ENCODE assay signal across 8 mouse cellular contexts in the genomic region with DNA sequence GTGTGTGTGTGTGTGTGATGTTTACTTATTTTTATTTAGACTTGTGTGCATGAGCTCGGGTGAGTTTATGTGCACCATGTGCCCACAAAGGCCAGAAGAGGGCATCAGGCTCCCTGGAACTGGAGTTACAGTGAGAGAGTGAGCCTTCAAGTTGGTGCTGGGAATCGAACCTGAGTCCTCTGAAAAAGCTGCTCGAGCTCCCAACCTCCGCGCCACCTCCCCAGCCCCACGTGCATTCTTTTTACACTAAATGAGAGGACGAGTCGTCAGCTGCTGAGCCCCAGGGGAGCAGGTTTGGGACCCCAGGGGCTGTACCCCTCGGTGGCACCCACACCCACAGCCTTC. TPM values are rescaled to one million over a fixed set of nuclear protein-coding genes. Genes with fewer than 3 reads are reported as not detected.
DNase-seq lines count a peak whose midpoint lies in the region; ATAC-seq lines count a peak whose summit lies in the region.

No protein-coding gene starts in this region.

- H3K36me3 ChIP-seq in heart, embryonic 12.5 days: peaks cover 22% of the 10 kb centered on the region
- H3K36me3 ChIP-seq in forebrain, embryonic 12.5 days (replicated peaks): peaks cover 18% of the 10 kb centered on the region
- H3K36me3 ChIP-seq in liver, embryonic 16.5 days (ENCODE audit: control insufficient read depth, insufficient read depth): peaks cover 3% of the 10 kb centered on the region; the same call in 1 of the 2 replicates

- H3K27me3 ChIP-seq in heart, embryonic 12.5 days (replicated peaks): no peaks in the 10 kb centered on the region
- H3K27me3 ChIP-seq in forebrain, embryonic 12.5 days: no peaks in the 10 kb centered on the region
- no peaks in the 10 kb centered on the region for H3K27me3 ChIP-seq in liver, embryonic 16.5 days (ENCODE audit: control insufficient read depth, insufficient read depth, low read depth, low read length)

- peak overlapping the region; percentile 92 for H3K4me3 ChIP-seq in heart, embryonic 12.5 days
- H3K4me3 ChIP-seq in forebrain, embryonic 12.5 days (replicated peaks): peak overlapping the region; percentile 87
- H3K4me3 ChIP-seq in liver, embryonic 16.5 days (ENCODE audit: low read depth, low read length): peak overlapping the region; percentile 79

- no peak for DNase-seq in heart, adult 11 months
- DNase-seq in spleen, postnatal 14 days (ENCODE audit: low spot score in 2 of 2): no peak
- DNase-seq in cerebellum, postnatal 25 days: no peak

- peak overlapping the region; percentile 74 for H3K27ac ChIP-seq in heart, embryonic 12.5 days (ENCODE audit: poor library complexity, severe bottlenecking)
- H3K27ac ChIP-seq in forebrain, embryonic 12.5 days: peak overlapping the region; percentile 85
- H3K27ac ChIP-seq in liver, embryonic 16.5 days (ENCODE audit: low read length): peak overlapping the region; percentile 73

- WGBS in heart, embryonic 12.5 days: 4% methylated on average over 9 of the region's 9 CpGs
- whole genome bisulfite sequencing in forebrain, embryonic 12.5 days: 6% methylated on average over 9 of the region's 9 CpGs
- WGBS in liver, embryonic 16.5 days (ENCODE audit: insufficient replicate concordance): 1% methylated on average over 9 of the region's 9 CpGs

- H3K9ac ChIP-seq in heart, embryonic 12.5 days: peak overlapping the region; percentile 92
- peak overlapping the region; percentile 86 for H3K9ac ChIP-seq in forebrain, embryonic 12.5 days
- H3K9ac ChIP-seq in liver, embryonic 16.5 days (ENCODE audit: low read depth, low read length): peak overlapping the region; percentile 83

- no peaks in the 10 kb centered on the region for H3K9me3 ChIP-seq in heart, embryonic 12.5 days (replicated peaks)
- H3K9me3 ChIP-seq in forebrain, embryonic 12.5 days: no peaks in the 10 kb centered on the region
- no peaks in the 10 kb centered on the region for H3K9me3 ChIP-seq in liver, embryonic 16.5 days (replicated peaks; ENCODE audit: control insufficient read depth, low read length)

- no peak for ATAC-seq in heart, embryonic 12.5 days (ENCODE audit: insufficient number of reproducible peaks, low FRiP score)
- ATAC-seq in CD4-positive, CD25-positive, alpha-beta regulatory T cell, adult 4 months: peak; percentile 12
- no peak for ATAC-seq in forebrain, embryonic 12.5 days (ENCODE audit: low FRiP score)
- ATAC-seq in liver, embryonic 16.5 days (ENCODE audit: low read depth): no peak
- no peak for ATAC-seq in cerebellum, adult (ENCODE audit: insufficient number of reproducible peaks, low FRiP score, low TSS enrichment)

- H3K4me2 ChIP-seq in heart, embryonic 12.5 days: peak overlapping the region; percentile 88
- peak overlapping the region; percentile 70 for H3K4me2 ChIP-seq in forebrain, embryonic 12.5 days
- H3K4me2 ChIP-seq in liver, embryonic 16.5 days (ENCODE audit: low read depth, low read length): peak overlapping the region; percentile 78

- H3K4me1 ChIP-seq in heart, embryonic 12.5 days (replicated peaks): peaks cover 37% of the 10 kb centered on the region
- peaks cover 36% of the 10 kb centered on the region for H3K4me1 ChIP-seq in forebrain, embryonic 12.5 days
- H3K4me1 ChIP-seq in liver, embryonic 16.5 days (ENCODE audit: control insufficient read depth, low read depth, low read length): peaks cover 18% of the 10 kb centered on the region

RNA-seq across cellular contexts. Expression of a gene that starts 0.5 kb away (rescaled TPM):
- polyA plus RNA-seq in heart, embryonic 12.5 days (2016; fragmentation: Nextera tagmentation; extraction: Ambion mirVana): 9.2 and 9.7 TPM in 2 replicates
- 10 to 100 TPM; 15.9 to 17.7 TPM for polyA plus RNA-seq in CD4-positive, CD25-positive, alpha-beta regulatory T cell, adult 4 months (2017; shearing (Covaris generic))
- 13.3 and 13.8 TPM in 2 replicates for polyA plus RNA-seq in forebrain, embryonic 12.5 days (2016; fragmentation: Nextera tagmentation; extraction: Ambion mirVana)
- polyA plus RNA-seq in liver, embryonic 16.5 days (2015; fragmentation: Nextera tagmentation; extraction: Ambion mirVana): 6.2 and 6.4 TPM in 2 replicates

RNA-seq across cellular contexts. Expression of a gene that starts 0.8 kb away (rescaled TPM):
- polyA plus RNA-seq in heart, embryonic 12.5 days (2016; fragmentation: Nextera tagmentation; extraction: Ambion mirVana): 15.3 and 19.6 TPM in 2 replicates
- 10 to 100 TPM; 11.2 to 11.9 TPM for polyA plus RNA-seq in CD4-positive, CD25-positive, alpha-beta regulatory T cell, adult 4 months (2017; shearing (Covaris generic))
- polyA plus RNA-seq in forebrain, embryonic 12.5 days (2016; fragmentation: Nextera tagmentation; extraction: Ambion mirVana): 29.4 and 31.2 TPM in 2 replicates
- polyA plus RNA-seq in liver, embryonic 16.5 days (2015; fragmentation: Nextera tagmentation; extraction: Ambion mirVana): 3.1 and 4.3 TPM in 2 replicates

RNA-seq across cellular contexts. Expression of a gene that starts 25.8 kb away (rescaled TPM):
- not detected in 2 replicates for polyA plus RNA-seq in heart, embryonic 12.5 days (2016; fragmentation: Nextera tagmentation; extraction: Ambion mirVana)
- polyA plus RNA-seq in CD4-positive, CD25-positive, alpha-beta regulatory T cell, adult 4 months (2017; shearing (Covaris generic)): not detected
- not detected in 2 replicates for polyA plus RNA-seq in forebrain, embryonic 12.5 days (2016; fragmentation: Nextera tagmentation; extraction: Ambion mirVana)
- polyA plus RNA-seq in liver, embryonic 16.5 days (2015; fragmentation: Nextera tagmentation; extraction: Ambion mirVana): not detected in 2 replicates
